Mouse (Mus musculus) erythroid progenitor cell, adult 5-6 weeks (primary cell): Measurements from ENCODE around the gene Mlana. TPM values are rescaled to one million over a fixed set of nuclear protein-coding genes. Genes with fewer than 3 reads are reported as not detected.

Experiments
- ATAC-seq: replicated peaks from 2 replicates; pipeline ENCODE4 v1.8.0; 2016; ENCODE audit warnings: moderate number of reproducible peaks, mild to moderate bottlenecking, moderate TSS enrichment, inconsistent platforms; ENCODE audit not compliant: poor library complexity, low FRiP score, severe bottlenecking
- total RNA-seq, 2 experiments: library from RNA; stranded (forward) in 1 of 2; stranded (reverse) in 1 of 2; fragments of 150-400 nt in 1 of 2; fragments of 186-747, 209-891 nt in 1 of 2; gene quantifications; 2 replicates each; pipeline versions ENCODE4 v1.2.3 to v1.2.4; 2015 to 2017; ENCODE audit warnings: low replicate concordance in 2 of 2

Gene Mlana
- not detected in 2 replicates for total RNA-seq (2015; ENCODE audit: low replicate concordance)
- not detected in 2 replicates for total RNA-seq (2017; ENCODE audit: low replicate concordance)

GRCm38 (mm10) chr19:29697245-29697874, at the start of gene Mlana:
Gene Mlana, plus strand, starts transcription at chr19:29697824.
- no peak for ATAC-seq

GRCm38 (mm10) chr19:29648550-29648914, 49.1 kb upstream of the Mlana start:
- ATAC-seq = no peak

- ATAC-seq = peak; percentile 50
Observed at GRCm38 (mm10) chr19:29649683-29650082, 47.9 kb upstream of the Mlana start.

- ATAC-seq = no peak
Observed at GRCm38 (mm10) chr19:29653768-29654265, 43.8 kb upstream of the Mlana start.

- ATAC-seq = no peak
Observed at GRCm38 (mm10) chr19:29655148-29655547, 42.5 kb upstream of the Mlana start.

GRCm38 (mm10) chr19:29656029-29656428, 41.6 kb upstream of the Mlana start:
- no peak for ATAC-seq

- ATAC-seq = no peak
Observed at GRCm38 (mm10) chr19:29656620-29657019, 41.0 kb upstream of the Mlana start.

GRCm38 (mm10) chr19:29657033-29657432, 40.6 kb upstream of the Mlana start:
- ATAC-seq = no peak

GRCm38 (mm10) chr19:29657558-29657957, 40.1 kb upstream of the Mlana start:
- ATAC-seq = no peak

- ATAC-seq = no peak
Observed at GRCm38 (mm10) chr19:29658836-29659235, 38.8 kb upstream of the Mlana start.

GRCm38 (mm10) chr19:29659705-29660104, 37.9 kb upstream of the Mlana start:
- ATAC-seq = no peak

GRCm38 (mm10) chr19:29660835-29661764, 36.5 kb upstream of the Mlana start:
- no peak for ATAC-seq

- ATAC-seq = no peak
Observed at GRCm38 (mm10) chr19:29661974-29662580, 35.5 kb upstream of the Mlana start.

- ATAC-seq = no peak
Observed at GRCm38 (mm10) chr19:29663780-29664179, 33.8 kb upstream of the Mlana start.

GRCm38 (mm10) chr19:29664934-29665333, 32.7 kb upstream of the Mlana start:
- ATAC-seq = no peak

GRCm38 (mm10) chr19:29666164-29666563, 31.5 kb upstream of the Mlana start:
- ATAC-seq = no peak

- no peak for ATAC-seq
Observed at GRCm38 (mm10) chr19:29666965-29667594, 30.5 kb upstream of the Mlana start.

GRCm38 (mm10) chr19:29668135-29668534, 29.5 kb upstream of the Mlana start:
- ATAC-seq = no peak

GRCm38 (mm10) chr19:29670247-29670646, 27.4 kb upstream of the Mlana start:
- no peak for ATAC-seq

GRCm38 (mm10) chr19:29671160-29671559, 26.5 kb upstream of the Mlana start:
- no peak for ATAC-seq
